Mouse (Mus musculus) thymus, postnatal 25 days (tissue): ENCODE results near the gene Zfp668.
"Not testable (repeated sequence)": the region's sequence is repeated elsewhere in the genome, so short reads cannot be mapped to it uniquely, and the experiment has no call there.

Source experiments
- DNase-seq: peaks from one replicate; pipeline ENCODE4 v3.0.0; 2022

Gene Zfp668

GRCm38 (mm10) chr7:127876467-127877348, at the start of gene Zfp668:
Gene Zfp668 (minus strand): TSS chr7:127876828.
- DNase-seq, result peak; percentile 88

DNA sequence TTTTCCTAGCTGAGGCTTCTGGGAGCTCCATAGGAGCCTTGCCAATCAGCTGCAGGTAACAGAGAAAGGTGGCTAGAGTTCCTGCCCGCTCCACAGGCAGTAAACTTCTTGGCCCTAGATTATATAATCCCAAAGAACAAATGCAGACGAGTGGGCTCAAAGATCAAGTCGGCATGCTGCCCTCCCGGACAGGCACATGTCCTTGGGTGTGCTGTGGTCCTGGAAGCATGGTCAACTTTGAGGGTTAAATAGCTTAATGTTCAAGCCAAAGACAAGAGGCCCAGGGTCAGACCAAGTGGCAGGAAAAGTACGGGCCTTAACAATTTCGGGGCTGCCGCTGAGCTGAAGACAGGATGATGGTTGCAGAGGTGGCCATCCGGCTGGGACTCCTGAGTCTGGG, 49.4 kb upstream of the Zfp668 start:
- DNase-seq, result no peak

- DNase-seq, result no peak
These were observed 48.6 kb upstream of the Zfp668 start for GRCm38 (mm10) chr7:127925252-127925651.

DNA sequence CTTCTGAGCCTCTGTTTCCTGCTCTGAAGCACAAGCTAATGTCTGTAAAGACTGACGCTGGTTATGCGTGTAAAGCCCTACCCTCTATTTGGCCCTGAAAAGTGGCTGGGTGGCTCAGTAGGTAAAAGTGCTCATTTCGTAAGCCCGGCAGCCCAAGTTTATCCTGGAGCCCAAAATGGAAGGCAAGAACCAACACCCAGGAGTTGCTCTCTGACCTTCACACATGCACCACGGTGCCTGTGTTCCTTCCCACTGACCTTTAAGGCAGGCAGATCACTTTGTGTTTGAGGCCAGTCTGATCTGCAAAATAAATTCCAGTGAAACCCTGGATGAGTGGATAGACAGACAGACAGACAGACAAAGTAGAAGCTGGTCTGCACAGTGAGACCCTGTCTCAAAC, 47.1 kb upstream of the Zfp668 start:
- no peak for DNase-seq

DNA sequence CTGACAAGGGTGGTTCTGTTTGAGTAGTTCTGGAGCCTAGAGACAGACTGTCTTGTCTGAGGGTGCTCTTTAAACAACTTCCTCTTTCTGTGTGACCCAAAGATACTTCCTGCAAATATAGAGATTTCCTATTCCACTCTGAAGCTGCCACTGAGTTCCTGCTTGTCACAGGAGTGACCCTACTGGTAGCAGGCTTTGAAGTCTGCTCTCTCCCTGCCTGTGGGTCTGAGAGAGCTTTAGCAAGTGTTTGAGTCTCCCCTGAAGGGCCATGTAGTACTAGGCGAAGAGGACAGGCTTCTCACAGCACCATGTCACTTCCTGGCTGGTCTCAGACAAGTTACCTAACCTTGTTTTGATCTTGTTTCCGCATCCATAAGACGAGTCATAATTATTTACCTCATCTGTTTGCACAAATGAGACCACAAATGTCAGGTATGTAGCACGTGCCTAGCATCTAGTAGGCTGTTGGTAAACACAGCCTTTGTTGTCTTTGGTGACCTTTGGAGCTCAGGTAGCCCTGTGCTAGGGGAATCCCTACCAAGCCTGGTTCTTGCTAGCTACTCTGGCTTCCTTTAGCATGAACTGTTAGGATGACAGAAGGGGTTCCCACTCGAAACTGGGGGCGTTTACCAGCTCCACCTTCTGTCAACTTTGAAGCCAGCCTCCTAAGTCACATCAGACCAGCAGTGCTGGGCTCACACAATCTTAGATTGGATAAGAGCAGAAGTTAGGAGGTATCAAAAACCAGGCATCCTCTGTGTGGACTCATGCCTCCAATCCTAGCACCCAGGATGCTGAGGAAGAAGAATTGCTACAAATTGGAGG, 46.0 kb upstream of the Zfp668 start:
- DNase-seq, result no peak

DNA sequence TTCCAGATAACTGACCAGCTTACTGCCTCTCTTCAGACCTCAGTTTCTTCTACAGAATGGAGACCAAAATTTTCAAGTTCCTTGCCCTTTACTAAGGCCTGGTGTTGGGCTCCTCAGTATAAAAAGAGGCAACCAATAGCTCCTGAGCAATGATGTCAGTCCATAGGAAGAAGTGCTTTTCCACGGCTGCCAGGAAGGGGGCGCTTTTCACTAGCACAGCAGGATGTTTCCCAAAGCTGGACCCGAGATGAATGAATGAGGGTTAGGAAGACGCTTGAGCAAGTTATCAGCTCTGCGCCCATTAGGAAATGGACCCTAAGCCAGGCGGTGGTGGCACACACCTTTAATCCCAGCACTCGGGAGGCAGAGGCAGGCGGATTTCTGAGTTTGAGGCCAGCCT, 44.9 kb upstream of the Zfp668 start:
- peak; percentile 37 for DNase-seq

DNA sequence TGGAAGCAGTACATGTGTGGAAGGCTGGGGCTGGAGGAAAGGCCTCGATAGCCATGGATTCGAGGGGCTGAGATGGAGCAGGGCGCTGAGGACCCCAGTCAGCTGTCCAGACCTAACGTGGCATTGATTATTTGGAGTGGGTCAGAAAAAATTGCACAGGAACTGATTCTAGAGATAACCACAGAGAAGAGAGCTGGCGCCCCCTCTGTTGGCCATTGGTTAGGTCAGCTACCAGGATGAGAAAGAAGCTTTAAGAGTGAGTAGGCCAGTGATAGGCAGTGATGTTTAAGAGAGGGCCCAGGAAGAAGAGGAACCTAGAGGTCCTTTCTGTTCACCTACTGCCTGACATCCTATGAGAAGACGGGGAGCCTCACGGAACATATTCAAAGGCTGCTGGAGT, 42.7 kb upstream of the Zfp668 start:
- DNase-seq, result peak; percentile 33

DNA sequence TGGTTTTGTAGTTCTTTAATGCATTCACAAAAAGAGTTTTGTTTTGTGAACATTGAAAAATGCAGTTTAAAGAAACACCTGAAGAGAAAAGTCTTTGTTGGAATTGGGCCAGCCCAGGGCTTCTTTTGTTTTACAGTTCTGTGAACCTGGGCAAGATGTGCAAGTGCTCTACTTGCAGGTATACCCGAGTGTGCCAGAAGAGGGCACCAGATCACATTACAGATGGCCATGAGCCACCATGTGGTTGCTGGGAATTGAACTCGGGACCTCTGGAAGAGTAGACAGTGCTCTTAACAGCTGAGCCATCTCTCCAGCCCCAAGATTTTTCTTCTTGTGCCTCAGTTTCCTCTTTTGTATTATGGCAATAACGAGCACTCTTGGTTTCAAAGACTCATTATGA, 41.6 kb upstream of the Zfp668 start:
- DNase-seq, result peak; percentile 78

- DNase-seq, result no peak
These were observed 38.7 kb upstream of the Zfp668 start for GRCm38 (mm10) chr7:127915293-127915692.

- no peak for DNase-seq
These were observed 36.3 kb upstream of the Zfp668 start for GRCm38 (mm10) chr7:127912938-127913337.

DNA sequence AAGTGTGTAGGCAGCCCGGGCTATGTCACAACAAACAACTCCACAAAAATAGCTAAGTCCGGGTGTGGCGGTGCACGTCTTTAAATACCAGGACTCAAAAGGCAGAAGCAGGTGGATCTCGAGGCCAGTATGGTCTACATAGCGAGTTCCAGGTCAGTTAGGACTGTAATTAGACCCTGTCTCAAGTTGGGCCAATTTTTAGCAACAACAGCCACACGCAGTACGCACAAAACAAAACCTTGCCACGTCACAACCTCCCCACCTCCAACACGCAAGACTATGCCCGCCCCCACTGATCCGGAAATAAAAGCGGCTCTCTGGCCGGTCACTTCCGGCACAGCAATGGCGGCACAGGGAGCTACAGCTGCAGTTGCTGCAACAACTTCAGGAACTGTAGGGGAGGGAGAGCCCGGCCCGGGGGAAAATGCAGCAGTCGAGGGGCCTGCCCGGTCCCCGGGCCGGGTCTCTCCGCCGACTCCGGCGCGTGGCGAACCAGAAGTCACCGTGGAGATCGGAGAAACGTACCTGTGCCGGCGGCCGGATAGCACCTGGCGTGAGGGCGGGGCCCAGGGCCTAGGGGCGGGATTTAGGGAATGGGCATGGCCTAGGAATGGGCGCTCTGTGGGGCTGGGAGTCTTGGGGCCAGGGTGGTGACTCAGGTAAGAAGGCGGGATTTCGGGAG, 35.7 kb upstream of the Zfp668 start, which contains the start of gene Kat8:
TSS of gene Kat8 (plus strand) at position 327 of the 682 bp plus-strand sequence.
- DNase-seq, result peak; percentile 78

DNA sequence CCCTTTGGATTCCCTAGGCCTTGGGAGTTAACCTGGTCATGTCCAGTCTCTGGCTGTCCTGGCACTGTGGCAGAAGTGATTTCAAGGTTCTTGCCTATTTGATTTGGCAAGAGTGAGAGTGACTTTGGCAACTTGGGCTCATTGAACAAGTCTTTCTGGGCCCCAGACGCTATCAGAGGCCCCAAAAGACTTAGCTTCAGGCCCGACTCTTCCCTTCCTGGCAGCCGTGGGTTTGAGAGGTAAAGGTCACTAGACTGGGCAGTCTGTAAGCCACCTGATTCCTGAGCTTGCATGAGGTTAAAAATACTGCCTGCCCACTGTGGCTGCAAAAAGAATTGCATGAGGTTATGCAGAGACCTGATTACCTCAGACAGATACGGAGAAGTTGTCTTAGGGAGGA, 32.0 kb upstream of the Zfp668 start:
- no peak for DNase-seq

GRCm38 (mm10) chr7:127907939-127908338, 31.3 kb upstream of the Zfp668 start:
- DNase-seq, result no peak

GRCm38 (mm10) chr7:127903971-127904796, 27.6 kb upstream of the Zfp668 start, which contains the start of gene Bckdk:
Gene Bckdk (plus strand): TSS chr7:127904082.
- DNase-seq, result peak; percentile 76

GRCm38 (mm10) chr7:127901772-127902171, 25.1 kb upstream of the Zfp668 start:
- no peak for DNase-seq

DNA sequence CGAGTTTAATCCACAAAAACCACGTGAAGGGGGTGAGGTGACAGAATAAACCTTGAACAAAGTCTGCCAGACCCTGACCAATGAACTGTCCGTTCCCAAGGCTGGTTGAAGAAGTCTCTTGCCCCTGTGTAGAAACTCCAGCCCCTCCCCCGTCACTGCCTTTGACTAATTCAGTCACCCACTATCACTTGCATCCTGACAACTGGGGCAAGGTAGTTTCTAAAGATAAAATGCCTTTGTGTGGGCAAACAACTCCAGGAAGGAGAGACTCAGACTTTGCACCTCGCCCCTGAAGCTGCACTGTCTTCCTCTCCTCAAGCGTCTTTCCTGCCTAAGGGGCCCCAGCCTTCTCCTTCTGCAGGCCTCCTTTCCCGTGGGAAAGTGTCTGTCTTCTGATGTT, 23.4 kb upstream of the Zfp668 start:
- no peak for DNase-seq

- peak; percentile 57 for DNase-seq
These were observed 21.7 kb upstream of the Zfp668 start for GRCm38 (mm10) chr7:127898179-127898956.

DNA sequence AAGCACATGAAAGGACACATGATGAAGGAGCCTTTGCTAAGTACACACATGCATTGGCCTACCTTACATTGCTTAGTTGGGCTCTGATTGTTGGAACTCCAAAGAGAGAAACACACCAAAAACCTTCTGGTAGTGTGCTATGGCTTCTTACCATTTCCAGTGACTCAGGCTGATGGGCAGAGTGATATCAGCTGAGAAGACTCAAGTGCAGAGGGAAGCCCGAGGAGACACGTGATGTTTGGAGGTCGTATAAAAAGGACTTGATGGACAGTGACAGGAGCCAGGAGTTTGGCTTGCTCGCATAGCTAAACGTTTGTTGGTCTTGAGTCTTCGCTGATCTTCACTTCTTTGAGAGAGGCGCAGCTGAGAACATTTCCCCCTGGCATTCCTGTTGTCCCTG, 20.9 kb upstream of the Zfp668 start:
- no peak for DNase-seq

DNA sequence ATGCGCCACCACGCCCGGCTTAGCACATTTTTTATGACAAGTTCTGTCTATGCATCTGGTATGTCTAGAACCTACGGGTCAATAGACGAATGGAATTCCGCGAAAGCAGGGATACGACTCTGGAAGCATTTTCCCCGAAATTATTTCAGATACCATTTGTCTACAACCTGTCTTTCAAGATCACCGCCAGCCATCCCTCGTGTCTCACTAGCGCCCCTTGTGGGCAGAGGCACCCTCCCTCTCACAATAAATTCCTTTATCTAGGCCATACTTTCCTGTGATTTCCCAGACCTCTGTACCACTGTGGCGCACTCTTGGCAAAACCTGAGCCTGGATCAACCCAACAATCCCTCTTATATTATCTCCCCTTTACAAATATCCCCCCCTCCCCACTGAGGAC, 19.8 kb upstream of the Zfp668 start:
- DNase-seq, result peak; percentile 72

- not testable (repeated sequence) for DNase-seq
These were observed 19.3 kb upstream of the Zfp668 start for GRCm38 (mm10) chr7:127895891-127896290.

DNA sequence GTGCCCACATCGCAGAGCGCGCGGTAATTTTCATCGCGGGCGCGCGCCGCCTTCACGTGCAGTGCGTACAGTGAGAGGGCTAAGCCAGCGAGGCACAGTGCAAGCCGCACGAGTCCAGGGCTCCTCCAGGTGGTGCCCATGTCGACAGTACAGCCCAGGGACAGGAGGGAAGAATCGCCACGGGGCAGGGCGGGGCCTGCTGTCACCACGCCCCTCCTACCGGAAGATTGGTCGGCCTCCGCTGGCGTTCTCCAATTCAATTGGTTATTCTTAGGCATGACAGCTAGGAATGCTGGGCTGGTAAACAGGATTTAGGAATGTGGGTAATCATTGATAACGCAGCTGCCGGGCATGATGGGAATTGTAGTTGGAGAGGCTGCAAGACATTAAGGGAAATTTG, 18.8 kb upstream of the Zfp668 start, which contains the start of the genes Gm21974 and Vkorc1:
TSS of gene Gm21974 (minus strand) at position 13 of the 400 bp plus-strand sequence.
TSS of gene Vkorc1 (minus strand) at position 176 of the 400 bp plus-strand sequence.
- peak; percentile 90 for DNase-seq
